Mouse (Mus musculus): ENCODE measurements at regions not wholly inside any gene's neighbourhood (a gene's known extent, or its start where the extent isn't known, plus 50 kb on each side); places are given as distances from the start of the nearest gene placed in this dataset.

DNA sequence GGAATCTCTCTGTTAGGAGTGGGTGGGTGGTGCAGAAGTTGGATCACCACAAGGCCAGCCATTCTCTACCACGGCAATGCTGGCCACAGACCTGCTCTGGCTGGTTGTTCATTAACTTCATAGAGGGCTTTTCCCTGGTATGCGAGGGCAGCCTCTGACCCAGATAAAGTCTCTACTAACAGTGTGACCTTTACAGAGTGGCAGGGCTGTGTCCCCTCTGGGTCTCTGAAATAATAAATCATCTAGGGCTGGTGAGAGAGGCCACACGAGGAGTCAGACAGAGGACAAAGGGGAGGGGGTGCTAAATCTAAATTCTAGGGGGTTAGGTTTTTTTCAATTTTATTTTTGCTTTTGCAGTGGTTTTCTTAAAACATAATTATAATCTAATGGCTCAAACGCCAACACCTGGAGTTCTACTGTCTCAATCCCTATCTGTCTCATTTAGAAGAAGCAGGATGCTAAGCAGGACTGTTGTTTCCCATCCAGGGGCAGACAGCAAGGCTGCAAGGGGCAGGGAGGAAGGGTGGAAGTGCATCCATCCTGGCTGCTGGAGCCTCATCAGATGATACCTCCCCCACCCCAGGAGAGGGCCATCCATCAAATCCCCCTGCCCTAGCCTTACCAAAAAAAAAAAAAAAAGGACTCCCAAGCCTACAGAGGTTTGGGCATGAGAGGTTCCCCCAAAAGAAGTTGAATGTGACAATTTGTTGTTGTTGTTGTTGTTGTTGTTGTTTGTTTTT lies 99.6 kb upstream of the Stx16 start:
- no peak for TF ChIP-seq CTCF (IDR thresholded peaks at IDR 0.05; ENCODE audit: low read depth, low read length)
- no peak for TF ChIP-seq POLR2A (IDR thresholded peaks at IDR 0.05; ENCODE audit: extremely low read depth, insufficient read depth, low read length)
